Mouse (Mus musculus) right cerebral cortex, postnatal 4 days (tissue): ENCODE results near the gene Gpr65.
"Not testable (repeated sequence)": the region's sequence is repeated elsewhere in the genome, so short reads cannot be mapped to it uniquely, and the experiment has no call there.

Experiments
- DNase-seq: peaks from one replicate; pipeline ENCODE4 v3.0.0-alpha.2; 2022

Gene Gpr65

DNA sequence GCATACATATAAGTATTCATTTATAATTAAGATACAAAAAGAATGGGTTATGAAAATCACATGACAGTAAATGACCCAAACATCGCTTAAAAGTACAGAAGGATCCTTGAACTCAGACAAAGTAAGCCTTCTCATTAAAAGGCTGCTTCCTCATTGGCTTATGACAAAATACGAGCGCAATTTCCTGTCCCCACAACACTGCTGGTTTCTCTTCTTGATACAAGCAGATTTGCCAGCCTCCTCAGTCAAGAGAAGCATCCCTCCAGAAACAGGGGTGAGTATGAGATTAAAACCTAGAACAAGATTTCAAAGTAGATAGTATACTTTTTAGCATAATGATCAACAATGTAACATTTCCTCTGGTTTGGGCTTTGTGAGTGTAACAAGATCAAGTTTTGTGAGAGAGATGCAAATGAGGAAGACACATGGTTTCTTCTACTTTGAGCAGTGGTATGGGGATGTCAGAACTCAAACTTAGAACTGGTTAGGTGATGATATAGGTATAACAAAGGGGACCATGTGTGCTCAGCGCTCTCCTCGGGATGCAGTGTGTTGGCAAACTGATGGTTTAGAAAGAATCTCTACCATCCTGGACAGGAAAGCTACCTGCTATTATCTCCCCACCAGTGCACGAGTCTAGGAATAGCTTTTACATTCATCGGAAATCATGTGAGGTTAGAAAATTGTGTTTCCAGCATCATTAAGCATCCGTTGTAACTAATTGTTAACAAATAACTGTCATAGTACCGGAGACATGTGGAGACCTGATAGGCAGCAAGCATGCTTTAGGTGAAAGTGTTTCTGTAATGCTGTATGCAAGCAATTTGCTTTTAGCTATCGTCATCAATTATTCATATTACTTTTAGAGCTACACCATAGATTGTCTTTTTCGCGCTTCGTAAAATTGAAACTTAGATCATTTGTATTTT lies at the start of gene Gpr65:
Gpr65 (plus strand) TSS at position 195 of the 929 bp plus-strand sequence.
- no peak for DNase-seq

DNA sequence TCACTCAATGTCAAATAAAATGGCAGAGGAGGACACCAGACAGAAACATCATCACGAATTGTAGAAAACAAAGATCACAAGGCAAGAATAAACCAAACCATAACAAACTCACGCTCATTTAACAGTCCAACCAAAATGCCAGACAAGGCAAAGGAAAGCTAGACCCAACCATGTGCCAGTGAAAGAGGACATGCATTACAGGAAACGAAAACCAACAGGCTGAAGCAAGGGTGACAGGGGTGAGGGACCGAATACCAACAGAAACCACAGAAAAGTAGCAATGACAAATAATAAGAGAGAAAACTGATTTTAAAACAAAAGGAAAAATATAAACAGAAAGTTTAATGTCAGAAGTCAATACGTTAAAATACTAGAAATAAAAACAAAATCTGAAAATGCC lies 45.1 kb upstream of the Gpr65 start:
- no peak for DNase-seq

- no peak for DNase-seq
Observed at GRCm38 (mm10) chr12:98227037-98227436, 41.4 kb upstream of the Gpr65 start.

DNA sequence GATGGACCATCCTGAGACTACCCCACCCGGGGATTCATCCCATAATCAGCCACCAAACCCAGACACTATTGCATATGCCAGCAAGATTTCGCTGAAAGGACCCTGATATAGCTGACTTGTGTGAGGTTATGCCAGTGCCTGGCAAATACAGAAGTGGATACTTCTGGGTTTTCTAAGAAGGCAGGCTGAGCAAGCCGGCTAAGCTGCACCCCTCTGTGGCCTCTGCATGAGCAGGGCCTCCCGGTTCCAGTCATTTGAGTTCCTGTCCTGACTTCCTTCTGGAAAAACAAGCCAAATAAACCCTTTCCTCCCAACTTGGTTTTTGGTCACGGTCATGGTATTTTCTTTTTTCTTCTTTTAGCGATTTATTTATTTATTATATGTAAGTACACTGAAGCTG lies 30.0 kb upstream of the Gpr65 start:
- not testable (repeated sequence) for DNase-seq

- no peak for DNase-seq
Observed at GRCm38 (mm10) chr12:98244161-98244560, 24.3 kb upstream of the Gpr65 start.

- DNase-seq, result no peak
Observed at GRCm38 (mm10) chr12:98244865-98245264, 23.6 kb upstream of the Gpr65 start.

DNA sequence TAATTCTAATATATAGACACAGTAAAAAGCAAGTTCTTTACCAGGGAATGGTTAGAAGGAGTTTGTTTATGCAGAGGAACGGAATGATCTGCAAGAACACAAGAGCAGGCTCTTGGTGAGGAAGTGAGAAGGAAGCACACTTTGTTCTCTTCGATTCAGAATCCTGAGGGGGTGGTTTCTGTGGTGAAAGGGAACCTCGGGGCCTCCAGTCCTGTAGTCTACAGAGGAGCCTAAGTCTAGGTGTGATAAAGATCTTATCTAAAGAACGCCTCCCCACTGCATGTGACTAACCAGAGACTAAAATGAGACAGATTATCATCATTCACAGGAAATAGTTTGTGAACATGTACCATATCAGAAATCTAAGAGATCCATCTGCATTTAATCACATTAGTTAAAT lies 21.6 kb upstream of the Gpr65 start:
- DNase-seq, result no peak

DNA sequence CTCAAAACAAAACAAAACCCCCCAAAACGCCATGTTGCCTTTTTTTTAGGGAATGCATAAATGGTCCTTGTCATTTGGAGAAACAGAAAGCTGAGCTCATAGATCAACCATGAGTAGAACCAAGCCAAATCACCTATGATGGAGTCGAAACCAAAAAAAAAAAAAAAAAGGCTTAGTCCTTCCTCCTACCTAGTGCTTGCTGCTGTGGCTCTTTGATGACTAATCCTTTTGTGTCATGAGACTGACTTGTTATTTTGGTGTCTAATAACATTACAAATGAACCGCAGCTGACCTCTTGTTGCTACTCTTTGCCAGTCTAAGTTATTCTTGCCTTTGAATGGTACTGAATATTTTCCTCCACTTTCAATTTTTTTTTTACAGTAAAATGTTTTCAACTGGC lies 18.8 kb upstream of the Gpr65 start:
- no peak for DNase-seq

DNA sequence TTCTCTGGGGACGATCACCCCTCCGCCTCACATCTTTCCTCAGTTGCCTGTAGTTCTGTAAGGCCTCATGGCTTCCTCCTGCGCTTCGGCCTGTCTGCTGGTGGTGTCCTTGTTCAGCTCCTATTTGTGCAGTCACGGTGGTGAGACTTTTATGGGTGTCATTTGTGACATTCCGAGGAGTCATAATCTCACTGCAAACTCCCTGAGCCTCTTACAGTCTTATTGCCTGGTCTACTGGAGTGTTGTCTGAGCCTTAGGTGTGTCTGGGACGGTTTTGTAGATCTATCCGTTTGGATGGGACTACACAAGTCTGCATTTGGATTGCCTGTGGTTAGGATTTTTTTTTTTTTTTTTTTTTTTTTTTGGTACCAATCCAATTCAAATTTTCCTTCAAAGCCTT lies 18.1 kb upstream of the Gpr65 start:
- DNase-seq, result no peak

DNA sequence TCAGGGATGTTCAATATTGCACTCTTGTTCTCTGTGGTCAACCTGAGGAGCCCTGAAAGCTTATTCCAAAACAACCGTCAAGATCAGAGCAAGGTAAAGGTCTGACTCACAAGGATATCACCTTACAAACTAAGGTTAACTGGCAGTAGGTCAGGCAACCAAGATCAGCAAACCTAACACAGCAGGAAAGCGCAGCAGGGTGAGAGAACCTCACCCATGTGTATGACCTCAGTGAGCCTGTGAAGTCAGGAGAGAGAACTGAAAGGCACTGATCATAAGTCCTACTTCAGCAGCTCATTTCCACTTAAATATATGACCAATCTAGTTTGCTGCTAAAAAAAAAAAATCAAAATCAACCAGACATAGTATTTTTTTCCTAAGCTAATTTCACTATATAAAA lies 16.0 kb upstream of the Gpr65 start:
- no peak for DNase-seq

DNA sequence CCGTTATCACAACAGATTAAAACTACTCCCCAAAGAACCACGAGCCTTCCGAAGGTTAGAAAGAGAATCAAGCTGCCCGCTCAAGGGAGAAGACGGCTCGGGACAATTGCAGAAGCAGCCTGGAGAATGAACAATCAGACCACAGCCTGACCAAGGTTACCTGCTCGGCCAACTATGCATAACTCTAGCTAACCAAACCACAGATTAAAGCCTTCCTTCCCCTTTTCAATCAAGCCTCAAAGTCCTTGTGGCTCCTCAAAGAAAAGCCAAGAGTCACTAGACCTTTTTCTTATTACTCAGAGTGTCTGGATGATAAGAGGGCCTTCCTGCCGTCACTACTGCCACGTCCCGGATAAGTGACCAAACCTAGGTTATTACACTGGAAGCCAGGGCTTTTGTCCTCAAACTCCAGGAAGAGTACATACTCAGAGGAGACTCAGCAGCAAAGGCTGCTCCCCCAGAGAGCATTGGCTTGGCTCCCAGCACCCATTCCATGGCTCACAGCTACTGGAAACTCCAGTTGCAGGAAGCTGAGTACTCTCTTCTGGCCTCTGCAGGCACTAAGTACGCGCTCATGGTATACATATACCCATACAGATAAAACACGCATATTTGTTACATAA lies 13.0 kb upstream of the Gpr65 start:
- no peak for DNase-seq

DNA sequence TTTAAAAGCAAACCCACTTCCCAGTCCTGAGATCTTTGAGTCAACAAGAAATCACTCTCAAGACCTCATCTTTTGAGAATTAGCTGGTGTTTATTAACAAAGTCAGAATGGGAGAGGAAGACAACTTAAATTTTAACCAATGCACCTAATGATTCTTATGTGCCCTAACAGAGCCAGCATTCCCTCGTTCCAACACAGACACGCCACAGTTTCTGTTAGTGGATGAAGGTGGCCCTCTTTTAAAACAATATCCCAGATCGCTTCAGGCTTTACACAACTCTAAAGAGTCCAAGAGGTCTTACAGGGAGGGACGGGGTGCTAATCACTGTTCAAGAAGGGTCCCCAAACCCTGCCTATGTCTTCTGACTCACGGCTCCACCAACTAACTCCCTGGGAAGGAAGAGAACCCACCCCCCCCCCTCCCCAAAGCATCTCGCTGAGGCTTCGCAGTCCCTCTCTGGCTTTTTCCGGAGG lies 10.0 kb upstream of the Gpr65 start:
- no peak for DNase-seq

- peak; percentile 86 for DNase-seq
Observed at GRCm38 (mm10) chr12:98258845-98259517, 9.5 kb upstream of the Gpr65 start, which contains the start of gene Galc. Gene Galc (minus strand): TSS chr12:98259459.

GRCm38 (mm10) chr12:98259518-98259852 lies 8.9 kb upstream of the Gpr65 start:
- DNase-seq, result no peak

- no peak for DNase-seq
Observed at GRCm38 (mm10) chr12:98265697-98266096, 2.7 kb upstream of the Gpr65 start.

DNA sequence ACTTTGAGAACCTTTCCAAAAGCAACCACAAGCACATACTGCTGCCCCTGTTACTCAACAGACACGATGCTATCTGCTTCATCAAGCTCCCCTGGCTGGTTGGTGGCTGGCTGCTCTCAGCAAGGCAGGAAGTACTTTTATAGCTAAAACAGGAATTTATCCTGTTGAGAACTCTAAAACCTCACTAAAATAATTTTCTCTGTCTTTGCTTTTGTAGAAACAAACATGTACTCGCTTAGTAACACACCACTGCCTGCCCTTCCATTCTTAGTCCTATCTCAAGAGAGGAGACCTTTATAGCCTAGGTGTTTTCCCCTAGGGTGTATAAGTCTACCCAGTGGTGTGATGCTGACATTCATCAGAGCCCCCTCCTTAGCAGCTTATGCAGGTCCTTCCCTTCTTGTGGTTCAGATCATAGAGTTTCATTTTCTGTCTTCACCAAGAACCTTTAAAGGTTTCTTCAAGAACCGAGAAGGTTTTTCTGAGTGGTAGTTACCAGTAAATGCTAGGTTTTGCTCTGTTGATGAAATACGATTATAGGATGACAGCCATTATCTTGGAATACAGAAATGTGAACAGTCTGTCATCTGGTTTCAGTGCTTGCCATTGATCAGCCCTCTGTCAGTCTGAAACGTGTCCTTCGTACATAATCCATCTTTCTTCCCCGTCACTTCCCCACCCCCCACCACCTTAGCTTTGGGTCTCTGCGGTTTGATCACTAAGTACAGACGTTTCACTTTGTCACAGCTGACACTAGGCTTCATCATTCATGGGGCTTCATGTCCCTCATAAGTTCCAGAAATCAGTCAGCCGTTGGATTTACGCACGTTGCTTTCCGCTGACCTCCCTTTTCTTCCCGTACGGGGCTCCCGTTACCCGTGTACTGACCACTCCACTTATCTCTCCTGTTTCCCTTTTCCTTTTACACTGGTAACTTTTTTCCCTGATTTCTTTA lies 1.6 kb downstream of the Gpr65 start:
- no peak for DNase-seq

DNA sequence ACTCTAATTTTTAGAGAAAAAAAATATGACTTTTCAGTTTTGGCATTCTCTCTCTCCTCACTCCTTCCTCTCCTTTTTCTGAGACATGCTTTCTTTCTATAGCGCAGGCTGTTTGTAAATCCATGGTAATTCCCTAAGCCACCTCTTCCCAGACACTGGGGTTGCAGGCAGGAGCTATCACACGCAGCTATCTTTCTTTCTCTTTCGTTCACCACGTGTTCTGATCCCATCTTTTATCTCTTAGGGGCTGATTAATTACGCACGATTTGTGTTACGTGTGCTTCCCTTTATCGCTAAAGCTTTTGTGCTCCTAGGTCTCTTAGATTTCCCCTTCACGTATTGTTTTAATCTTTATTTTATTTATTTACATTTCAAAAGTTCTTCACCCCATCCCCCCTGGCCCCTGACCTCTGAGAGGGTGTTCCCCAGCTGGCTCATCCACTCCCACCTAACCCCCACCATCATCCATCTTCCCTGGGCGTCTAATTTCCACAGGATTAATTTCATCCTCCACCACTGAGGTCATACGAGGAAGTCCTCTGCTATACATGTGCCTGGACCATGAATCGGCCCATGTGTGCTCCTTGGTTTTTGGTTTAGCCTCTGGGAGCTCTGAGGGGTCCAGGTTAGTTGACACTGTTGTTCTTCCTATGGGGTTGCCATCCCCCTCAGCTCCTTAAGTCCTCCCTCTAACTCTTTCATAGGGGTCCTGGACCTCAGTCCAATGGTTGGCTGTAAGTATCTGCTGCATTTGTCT lies 2.6 kb downstream of the Gpr65 start:
- DNase-seq, result no peak

- no peak for DNase-seq
Observed at GRCm38 (mm10) chr12:98272433-98272832, 4.0 kb downstream of the Gpr65 start.

DNA sequence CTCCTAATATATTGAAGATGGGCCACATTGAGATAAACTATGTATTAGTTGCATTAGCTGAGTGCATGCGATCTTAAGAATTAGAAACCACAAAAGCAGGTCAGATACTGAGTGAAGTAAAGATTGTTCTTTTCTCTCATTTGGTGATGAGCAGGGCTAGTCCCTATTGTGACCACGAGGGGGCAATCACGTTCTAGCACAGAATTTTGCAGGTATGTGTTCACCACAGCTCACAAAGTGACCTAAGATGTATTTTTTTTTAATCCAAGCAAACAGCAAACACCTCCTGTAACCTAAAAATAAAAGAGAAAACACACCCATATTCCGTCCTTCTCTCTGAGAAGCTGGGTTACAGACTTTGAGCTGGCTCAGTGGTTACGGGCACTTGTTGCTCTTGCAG lies 12.1 kb downstream of the Gpr65 start:
- DNase-seq, result peak; percentile 71

DNA sequence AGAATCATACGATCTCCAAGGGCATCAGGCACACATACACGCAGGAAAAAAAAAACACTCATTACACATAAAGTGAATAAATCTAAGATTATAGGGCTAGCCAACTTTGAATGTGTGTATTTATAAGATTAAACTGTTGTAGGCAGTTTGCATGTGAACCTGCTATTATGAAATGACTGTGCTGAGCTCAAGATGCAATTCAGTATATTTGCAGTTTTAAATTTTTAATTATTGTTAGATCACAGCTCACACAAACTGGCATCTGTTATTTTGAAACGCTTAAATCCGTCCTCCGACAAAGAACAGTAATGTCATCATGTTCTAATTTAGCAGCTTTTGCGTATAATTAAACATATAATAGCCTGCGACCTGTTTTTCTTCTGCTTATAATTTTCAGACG lies 12.6 kb downstream of the Gpr65 start:
- no peak for DNase-seq

GRCm38 (mm10) chr12:98282776-98283486 lies 14.5 kb downstream of the Gpr65 start:
- no peak for DNase-seq
